Mouse (Mus musculus): ENCODE results near the gene Ccr1l1.

Ccr1l1 gene

DNA sequence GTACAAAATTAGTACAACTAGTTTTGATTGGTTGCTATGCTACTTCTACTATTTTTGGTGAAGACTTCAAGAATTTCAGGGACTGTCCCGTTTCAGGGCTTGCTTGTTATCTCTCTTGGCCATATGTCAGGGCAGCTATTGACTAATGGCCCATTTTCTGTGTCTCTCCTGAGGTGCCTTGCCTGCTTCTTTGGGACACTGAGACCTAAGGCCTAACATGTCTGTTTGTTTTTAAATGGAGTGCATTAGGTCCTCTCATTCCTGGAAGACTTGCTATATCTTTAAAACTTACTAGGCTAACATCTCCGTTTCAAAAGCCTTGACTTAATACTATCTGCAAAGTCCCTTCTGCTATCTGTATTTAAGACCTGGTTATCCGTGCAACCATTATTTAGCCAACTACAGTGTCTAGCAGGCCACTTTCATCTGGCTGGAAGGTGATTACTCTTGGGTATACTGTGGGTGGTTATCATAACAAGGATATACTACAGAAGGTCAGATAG is 20.2 kb downstream of the Ccr1l1 start:
- DNase-seq, result no peak

DNA sequence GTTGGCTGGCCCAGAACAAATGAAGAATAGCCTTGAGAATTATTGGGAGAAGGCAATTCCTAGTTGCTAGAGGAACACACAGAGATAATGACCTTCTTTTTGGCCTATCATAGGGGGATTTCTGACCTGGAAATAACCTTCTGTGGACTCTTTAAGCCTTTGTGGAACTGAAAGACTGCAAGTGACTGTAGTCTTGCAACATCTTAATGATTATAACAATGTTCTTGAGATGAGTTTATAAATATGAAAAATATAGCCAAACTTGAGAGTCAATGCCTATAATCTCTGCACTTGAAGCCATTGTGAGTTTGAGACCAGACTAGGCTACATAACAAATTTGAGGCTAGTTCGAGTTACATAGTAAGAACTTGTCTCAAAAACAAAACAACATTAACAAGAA is 21.3 kb downstream of the Ccr1l1 start:
- DNase-seq, result no peak

DNA sequence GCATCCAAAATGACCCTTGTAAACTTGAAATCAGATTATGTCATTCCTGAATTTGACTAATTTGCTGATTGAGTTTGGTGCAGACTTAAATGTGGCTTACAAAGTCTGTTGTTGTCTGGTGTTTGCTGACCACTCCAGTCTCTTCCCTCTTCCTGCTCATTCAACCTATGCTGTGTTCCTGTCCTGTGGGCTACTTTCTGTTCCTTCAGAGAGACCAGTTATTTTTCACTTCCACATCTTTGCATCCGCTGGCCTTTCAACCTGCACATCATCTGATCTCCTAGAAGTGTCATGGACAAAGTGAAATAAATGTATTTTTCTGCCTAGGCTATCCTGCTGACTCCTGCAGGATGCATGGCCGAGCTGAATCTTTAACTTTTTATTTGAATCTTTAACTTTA is 24.7 kb downstream of the Ccr1l1 start:
- peak in 1 of 2 experiments; percentile 26 for DNase-seq

DNA sequence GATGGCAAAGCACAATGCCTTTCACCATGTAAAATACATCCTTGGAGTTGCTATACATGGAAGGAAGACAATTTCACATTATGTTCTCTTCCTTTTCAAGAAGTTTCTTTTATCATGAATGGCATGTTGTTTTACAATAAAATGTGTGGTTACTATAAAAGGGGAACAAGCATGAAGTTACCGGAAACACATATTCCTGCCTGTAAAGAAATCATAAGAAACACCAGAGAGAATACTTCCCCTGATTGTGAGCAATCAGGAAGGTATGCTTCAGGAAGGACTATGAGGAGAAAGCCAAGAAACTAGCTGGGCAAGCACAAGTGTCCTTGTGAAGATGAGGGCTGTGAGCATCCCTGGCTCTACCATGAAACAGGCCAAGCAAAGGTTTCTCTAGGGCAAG is 27.0 kb downstream of the Ccr1l1 start:
- DNase-seq, result peak in 1 of 2 experiments; percentile 25

- no peak for DNase-seq
Measured at GRCm38 (mm10) chr9:123949432-123949831, 28.8 kb downstream of the Ccr1l1 start.

DNA sequence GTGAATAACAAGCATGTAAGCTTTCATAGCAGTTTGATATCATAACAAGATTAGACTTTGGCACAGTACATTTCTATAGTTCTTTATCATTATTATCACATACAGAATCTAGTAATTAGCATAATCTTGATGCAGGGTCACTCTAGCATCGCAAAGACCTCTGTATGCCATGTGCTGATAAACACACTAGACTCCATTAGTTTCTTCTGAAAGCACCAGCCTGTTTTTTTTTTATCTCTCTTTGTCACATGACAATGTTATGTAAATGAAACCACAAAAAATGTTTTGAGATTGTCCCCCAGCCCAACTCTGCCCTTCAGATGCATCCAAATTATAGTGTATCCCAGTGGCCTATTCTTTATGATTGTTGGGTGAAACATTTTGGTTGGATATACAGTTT is 30.4 kb downstream of the Ccr1l1 start:
- DNase-seq, result no peak

DNA sequence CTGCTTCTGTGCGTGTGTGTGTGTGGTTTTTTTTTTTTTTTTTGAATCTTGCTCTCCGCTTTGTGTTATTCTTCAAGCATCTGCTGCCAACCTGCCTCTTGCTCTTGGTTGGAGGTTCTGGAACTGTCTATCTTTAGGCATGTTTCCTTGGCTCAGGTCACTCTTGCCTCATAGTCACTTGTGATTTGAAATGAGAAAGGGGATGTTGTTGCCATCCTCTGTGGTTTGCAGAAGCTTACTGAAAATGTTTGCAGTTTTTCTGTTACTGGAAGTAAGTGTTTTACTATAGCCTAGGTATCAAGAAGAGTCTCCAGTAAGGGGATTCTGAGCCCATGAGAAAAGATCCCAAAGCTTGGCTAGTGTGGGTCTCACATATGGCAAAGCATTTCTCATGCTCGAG is 36.2 kb downstream of the Ccr1l1 start:
- peak in 1 of 2 experiments; percentile 16 for DNase-seq

DNA sequence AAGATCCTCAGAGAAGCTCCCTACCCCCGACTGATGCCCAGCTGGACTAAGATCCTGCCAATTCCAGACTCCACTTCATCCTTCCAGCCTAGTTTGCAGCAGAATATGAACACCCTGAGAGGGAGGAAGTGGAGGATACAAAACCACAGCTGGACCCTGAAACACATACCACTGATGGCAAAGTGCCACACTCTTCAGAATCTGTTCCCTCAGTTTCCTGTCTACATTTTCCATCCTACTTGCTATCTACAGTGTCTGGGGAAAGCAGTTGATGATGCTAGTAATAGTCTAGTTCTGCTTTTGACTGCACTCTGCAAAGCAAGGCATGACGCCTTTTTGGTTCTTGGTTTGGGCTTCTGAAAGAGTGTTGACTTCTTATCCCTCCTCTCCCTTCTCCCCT is 36.9 kb downstream of the Ccr1l1 start:
- DNase-seq, result peak; percentile 31 to 42

GRCm38 (mm10) chr9:123940628-123941027 is 37.6 kb downstream of the Ccr1l1 start:
- DNase-seq, result no peak

GRCm38 (mm10) chr9:123940168-123940567 is 38.0 kb downstream of the Ccr1l1 start:
- DNase-seq, result no peak

DNA sequence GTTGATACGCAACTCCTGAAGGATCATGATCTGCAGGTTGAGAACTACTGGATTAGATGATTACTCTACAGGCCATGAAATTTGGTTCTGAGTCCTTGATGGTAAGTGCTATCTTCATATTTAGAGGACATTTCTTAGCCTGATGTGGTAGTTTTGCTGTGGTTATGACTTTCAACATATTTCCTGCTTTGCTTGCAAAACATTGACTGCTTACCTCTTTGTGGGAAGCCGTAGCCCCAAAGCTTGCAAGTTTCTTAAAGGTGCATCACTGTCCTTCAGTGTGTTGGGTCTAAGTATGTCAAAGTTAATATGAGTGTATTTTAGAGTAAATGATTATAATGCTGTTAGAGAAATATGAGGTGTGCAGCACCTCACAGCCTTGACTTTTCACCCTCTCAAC is 40.2 kb downstream of the Ccr1l1 start:
- no peak for DNase-seq

DNA sequence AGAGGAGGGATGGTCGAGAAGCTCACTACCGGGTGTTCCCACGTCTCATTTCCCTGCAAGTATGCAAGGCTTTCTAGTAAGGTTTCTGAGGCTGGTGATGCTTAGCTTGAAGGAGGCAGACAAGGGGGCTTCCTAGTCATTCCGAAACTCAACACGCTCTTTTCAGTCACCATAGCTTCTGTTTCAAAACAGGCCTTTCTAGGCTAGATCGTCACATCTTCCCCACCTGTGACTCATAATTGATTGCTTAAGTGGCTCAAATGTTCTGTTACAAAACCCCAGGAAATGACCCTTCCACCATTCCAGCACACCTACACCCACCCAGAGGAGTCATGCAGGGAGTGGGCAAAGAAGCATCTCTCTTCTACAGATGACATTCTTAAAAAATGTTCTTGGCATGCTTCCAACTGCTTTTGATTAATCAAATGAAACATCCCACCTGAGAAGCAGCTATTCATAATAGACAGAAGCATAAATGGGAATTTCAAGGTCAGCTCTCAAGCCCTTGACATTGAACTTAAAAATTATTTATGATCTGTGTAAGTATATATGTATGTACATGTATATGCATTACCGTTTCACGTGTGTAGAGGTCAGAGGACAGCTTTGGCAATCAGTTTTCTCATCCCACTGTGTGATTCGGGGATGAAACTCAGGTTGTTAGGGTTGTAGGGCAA is 41.5 kb downstream of the Ccr1l1 start:
- no peak for DNase-seq

DNA sequence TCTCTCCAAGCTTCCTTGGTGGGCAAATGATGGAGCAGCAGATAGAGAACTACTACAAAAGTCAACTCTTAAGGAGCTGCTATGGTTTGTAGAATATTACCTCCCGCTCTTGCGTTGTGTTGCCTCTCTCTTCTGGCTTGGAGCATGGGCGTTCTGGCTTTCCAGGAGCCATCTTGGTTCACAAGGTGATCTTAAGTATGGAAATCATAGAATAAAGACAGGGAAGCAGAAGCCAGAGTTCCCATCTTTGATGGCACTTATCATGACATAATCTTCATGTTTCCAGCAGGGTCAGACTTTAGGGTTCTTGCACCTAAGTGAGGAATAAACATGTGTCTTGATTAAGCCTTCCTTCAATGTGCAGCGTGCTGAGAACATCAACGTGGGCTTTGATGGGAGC is 42.4 kb downstream of the Ccr1l1 start:
- no peak for DNase-seq

- no peak for DNase-seq
Measured at GRCm38 (mm10) chr9:123935346-123935745, 42.9 kb downstream of the Ccr1l1 start.

DNA sequence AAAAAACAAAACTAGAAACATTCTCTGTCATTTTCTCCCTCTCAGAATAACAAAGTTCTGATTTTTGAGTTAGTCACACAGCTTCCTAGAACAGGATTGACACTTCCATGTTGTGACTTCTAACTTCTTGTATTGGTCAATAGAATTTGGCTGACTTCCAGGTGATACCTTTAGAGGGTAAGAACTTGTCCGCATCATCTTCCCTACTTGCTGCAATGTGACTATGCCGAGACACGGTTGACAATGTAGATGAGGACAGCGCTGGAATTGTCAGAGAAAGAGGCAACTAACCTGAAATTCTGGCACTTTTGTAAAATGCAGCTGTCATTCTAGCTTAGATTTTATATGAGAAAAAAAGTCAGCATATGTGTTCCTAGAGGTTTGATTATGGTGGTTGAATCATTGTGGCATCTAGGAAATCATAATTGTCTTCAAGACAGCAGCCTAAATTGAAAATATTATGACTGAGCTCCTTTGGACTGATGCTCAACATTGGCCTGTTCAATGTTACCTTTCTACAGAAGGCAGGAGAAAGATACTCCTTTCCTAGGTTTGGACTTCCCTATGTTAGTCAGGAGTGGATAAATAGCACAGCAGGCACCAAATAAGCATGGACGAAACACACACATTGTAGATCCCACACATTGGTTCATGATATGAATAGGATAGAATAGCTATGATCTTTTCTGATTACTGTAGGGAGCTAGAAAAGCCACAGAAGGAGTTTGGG is 44.3 kb downstream of the Ccr1l1 start:
- no peak for DNase-seq

GRCm38 (mm10) chr9:123932911-123933675 is 45.1 kb downstream of the Ccr1l1 start:
- no peak for DNase-seq

- peak in 1 of 2 experiments; percentile 28 for DNase-seq
Measured at GRCm38 (mm10) chr9:123931761-123932700, 46.2 kb downstream of the Ccr1l1 start.

DNA sequence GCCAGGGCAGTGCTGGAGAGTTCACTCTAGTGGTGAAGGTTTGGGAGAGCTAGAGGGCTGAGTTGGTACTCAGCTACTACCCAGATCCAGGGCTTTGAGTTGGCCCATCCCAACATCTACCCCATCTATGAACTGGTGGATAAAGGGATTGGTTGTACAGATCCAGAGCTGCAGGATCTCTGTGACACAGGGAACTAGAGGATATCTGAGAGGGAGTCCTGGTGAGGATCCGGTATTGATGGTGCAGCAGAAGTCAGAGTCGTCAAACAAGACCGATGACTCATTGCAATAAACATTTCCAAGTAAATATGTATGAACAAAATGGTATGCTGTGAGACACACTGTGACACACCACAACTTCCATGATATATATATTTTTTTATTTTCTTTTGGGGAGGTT is 47.3 kb downstream of the Ccr1l1 start:
- no peak for DNase-seq

DNA sequence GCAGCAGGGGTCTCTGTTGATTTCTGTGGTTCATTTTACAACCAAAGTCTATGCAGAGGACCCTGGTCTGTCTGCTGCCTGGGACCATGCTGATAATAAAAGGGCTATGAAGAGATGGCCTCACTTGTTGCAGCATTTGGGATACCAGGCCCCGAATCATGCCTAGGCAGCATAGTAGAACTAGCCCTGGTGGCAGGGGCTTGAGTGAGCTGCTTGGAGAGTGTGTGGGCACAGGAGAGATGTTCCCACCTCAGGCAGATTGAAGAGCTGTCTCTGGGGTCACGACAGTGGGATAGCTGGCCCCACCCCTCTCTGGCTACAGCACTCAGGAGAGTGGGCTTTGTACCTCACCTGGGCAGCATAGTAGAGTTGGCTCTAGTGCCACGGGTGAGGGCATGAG is 47.7 kb downstream of the Ccr1l1 start:
- no peak for DNase-seq

- DNase-seq, result no peak
Measured at GRCm38 (mm10) chr9:123929936-123930335, 48.3 kb downstream of the Ccr1l1 start.

DNA sequence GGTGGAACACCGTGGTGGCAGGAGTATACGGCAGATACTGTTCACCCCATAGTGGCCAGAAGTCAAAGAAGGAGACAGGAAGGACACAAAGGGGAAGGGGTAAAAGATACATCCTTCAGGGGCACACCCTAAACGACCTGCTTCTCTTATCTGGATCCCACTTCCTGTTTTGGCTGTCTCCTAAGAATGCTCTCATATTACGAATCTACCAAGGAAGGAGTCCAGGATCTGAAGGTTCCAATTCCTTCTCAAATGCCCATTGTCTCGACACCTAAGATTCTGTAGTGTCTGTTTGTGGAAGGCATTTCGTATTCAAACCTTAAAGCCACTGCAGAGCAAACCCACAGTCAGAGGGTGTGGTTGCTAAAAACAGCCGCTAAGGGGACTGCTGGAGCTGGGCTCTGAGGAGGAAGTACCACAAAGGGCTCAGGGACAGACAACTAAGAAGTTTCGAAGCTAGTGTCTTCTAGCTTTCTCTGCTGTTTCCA is 49.4 kb downstream of the Ccr1l1 start:
- peak; percentile 78 to 79 for DNase-seq

DNA sequence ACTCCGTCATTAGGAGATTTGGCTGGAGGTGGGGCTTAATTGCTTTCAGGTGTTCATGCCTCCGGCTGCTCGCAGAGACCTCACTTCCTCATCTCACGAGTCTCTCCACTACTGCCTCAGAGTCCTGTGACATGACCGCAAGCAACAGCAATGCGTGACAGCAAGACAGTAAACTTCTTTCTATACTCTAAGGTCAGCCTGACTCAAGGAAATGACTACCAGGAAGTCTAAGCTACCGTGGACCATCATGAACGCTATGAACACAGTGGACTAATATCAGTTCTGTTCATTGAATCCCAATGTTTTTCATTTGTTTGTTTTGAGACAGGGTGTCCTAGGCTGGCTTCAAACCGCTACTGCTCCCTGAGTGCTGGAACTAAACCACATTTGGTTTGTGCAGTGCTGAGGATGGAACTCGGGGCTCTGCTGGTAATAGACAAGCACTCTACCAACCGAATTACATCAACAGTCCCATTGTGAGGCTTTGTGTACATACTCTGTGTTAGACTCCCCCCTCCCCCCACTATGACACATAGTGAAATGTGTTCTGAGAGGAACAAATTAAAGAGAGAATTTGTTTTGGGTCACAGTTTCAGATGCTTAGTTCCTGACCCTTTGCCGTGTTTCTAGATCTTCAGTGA is 50.0 kb downstream of the Ccr1l1 start:
- DNase-seq, result peak; percentile 85 to 90
